Mouse (Mus musculus): ENCODE measurements around the gene AI467606.
"Not testable (repeated sequence)": the region's sequence is repeated elsewhere in the genome, so short reads cannot be mapped to it uniquely, and the experiment has no call there.

The AI467606 gene

DNA sequence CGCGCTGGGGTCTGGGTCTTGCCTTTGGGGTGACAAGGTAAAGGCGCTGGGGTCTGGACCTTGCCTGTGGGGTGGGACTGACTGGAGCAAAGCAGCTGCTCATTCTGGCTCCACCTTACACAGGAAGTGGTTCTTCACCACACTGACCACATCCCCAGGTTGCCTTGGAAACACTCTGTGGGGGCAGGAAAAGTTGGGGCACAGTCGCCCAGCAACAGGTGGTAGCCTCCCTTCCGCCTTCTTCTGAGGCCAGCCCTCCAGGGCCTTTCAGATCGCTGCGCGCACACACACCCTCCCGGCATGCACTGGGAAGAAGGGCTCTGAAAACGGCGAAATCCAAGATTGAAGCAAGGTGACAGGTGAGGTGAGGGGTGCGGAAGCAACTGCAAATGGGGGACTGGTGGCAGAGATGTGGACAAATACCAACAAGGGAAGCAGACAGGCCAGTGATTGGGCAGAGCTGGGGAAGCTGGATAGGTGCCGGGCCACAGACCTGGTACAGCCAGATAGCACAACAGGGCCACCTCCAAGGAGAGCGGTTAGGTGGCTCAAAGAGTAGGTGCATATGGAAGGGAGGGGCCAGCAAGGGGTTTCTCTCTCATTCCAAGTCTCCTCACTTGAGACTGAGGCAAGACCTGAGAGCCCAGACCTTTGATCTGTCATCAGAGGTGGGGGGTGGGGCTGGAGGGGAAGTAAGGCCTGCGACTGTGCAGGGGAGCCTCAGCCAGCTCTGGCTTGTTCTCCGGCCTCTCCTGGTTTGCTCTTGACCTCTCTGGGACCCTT lies at the start of gene AI467606:
AI467606 (plus strand) TSS at position 246 of the 783 bp plus-strand sequence.
- DNase-seq = peak; percentile 27 to 68

DNA sequence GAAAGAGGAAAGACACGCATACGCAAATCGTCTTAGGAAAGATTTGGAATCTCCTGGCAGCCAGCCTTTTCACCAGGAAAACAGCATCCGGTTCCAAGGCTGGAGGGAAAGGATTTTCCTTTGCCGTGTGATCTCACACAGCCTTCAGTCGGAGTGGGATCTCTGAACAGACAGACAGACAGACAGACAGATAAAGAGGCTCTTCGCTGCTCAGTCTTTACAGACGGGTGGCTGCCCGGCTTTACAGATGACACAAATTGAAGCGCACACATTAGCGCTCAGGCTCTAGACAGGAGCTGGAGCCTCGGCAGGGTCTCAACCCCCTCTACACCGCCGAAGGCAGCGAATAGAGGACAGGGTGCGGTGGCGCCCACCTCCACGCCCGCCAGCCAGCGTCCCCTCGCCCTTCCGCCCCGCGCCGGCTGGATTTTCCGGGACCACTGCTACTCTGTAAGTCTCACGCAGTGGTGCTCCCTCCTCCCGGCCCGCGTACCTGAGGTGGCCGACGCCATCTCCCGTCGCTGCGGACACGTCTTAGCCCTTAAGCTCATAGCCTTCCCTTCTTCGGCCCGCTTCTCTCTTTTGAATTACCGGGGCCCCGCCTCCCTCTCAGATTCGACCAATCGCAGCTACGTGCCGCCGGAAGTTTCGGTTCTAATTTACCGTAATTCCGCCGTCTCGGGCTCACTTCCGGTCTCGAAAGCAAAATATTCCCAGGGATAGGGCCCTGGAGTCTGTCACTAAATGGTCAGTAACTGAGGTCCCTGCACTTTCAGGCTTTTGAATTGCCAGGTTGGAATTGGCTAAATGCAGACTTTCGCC lies 49.1 kb upstream of the AI467606 start, which contains the start of gene Kif22:
Kif22 (minus strand) TSS at position 621 of the 822 bp plus-strand sequence.
- DNase-seq = peak; percentile 92 to 93

DNA sequence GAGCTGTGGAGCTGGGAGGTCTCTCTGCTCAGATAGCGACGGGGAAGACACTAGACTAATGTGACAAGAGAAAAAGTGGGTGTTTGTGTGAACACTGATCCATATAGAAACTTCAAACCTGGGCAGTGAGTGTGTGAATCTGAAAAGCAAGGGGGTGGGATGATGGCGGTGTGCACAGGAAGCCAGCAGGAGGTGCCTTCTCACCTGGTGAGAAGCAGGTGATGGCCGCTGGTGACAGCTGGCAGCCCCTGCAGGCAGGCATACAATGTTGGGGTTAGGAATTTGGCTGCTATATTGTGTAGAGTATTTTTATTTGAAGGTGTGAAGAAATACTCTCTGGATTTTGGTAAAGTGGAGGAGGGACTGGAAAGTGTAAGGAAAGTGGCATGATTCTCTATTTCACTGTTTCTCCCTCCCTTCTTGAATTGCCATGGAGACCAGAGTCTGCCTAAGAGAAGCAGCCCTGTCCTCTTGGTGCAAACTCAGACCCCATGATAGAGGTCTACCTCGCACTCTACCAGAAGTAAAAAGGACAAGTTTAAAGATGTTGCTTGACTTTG lies 36.1 kb upstream of the AI467606 start:
- no peak for DNase-seq

DNA sequence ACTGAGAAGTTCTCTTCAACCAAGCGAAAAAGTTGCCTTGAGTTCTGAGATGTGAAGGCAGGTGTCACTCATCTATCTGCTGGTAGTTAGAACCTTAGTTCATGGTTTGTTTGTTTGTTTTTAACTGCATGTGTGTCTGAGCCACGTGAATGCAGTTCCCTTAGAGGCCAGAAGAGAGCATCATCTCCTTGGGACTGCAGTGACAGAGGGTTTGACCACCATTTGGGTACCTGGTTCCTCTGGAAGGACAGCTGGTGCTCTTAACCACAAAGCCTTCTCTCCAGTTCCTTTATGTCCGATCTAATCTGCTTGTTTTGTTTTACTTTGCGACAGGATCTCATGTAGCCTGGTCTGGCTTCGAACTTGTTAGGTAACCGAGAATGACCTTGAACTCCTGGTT lies 25.6 kb upstream of the AI467606 start:
- DNase-seq = no peak

DNA sequence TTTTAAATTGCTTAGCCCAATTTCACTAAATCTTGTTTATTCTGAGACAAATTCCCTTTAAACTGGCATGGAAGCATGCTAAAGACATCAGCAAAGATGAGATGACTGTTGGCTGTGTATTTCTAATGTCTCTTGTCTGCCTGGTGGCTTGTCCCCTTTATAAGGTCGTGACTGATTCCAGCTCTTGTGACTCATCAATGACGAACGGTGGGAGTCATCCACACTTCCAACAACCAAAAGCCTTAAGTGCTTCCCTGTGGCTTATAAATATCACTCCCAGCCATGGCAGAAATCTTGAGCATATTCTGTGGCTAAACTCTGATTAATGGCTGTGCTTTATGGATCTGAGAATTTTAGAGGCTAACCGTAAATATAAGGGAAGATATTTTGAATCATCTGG lies 24.8 kb upstream of the AI467606 start:
- DNase-seq = no peak

DNA sequence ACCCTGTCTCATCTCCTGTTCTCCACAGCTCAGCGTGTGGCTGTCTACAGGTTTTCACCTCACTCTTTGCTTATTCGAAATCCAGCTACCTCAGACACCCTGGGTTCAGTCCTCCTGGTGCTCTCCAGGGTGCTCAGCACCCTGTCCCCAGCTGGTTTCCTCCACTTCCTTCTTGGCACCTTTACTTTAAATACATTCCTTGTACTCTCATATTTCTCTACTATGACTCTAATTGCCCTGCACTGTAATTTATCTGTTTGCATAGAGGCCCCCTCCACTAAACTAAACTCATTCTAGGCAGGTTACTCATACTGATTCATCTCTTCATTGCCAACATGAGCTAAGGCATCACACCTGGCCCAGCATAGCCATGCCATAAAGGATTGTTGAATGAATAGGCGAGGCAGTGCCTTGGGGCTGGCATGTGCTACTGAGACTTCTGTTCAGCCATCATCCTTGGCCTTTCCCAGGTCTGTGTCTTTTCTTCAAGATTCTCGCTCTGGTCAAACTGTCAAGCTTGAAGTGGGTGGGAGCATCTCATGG lies 20.2 kb upstream of the AI467606 start:
- DNase-seq = no peak

DNA sequence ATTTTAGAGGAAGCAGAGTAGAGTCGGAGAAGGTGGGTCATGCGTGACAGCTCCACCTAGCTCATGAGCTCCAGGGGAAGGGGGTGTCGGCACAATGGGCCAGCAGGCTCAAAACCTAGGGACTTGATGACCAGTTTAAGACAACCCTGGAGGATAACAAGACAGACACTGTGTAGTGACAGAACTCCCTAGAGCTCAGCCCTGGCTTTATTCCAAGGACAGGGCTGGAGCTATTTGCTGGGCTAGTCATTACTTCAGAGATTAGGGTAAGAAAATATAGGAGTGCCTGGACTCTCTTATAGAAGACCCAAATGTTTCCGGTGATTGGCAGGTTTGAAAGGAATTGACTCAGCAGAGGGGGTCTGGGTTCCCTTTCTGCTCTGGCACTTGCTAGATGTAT lies 17.9 kb upstream of the AI467606 start:
- DNase-seq = no peak

DNA sequence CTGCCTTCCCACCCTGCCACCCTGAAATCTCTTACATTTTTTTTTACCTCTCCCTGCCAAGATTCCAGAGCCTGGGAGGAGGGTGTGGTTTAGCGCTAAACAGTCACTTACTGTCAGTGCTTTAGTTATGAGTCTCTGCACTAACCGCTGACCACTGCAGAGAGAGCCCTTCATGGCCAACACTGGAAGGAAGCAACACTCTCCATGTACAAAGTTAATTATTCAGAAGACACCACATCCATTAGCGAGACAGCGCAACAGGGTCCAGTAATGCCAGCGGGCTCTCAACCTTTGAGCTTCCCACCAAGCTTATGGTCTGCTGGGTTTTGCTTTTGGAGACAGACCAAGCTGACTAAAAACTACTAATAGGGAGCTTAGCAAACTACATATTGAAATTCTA lies 15.0 kb upstream of the AI467606 start:
- peak; percentile 48 to 81 for DNase-seq

DNA sequence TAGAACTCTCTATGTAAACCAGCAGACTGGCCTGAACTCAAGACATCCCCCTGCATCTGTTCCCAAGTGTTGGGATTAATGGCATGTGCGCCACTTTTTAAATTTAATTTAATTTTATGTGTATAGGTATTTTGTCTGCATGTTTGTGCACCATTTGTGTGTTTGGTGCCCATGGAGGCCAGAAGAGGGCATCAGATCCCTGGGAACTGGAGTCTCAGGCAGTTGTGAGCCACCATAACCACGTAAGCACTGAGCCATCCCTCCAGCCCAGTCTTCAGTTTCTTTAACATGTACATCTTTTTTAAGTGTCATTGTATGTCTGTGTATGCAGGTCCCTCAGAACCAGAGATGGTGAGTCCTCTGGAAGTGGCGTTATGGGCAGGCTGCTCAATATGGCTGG lies 13.5 kb upstream of the AI467606 start:
- no peak for DNase-seq

DNA sequence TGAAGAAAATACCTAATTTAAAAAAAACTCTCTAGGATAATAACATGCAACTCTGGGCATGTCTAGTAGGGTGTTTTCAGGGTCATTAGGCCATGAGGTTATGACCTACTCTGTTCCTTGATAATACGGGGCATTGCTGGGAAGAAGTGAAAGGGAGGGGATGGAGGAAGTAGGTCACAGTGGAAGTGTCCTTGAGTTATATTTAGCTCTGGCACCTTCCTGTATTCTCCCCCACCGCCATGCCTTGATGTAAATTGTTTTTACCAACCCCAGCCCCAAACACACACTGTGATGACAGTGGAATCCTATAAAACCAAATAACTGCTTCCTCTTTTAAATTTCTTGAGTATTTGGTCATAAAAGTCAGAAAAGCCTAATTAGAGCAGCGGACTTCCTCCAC lies 11.1 kb upstream of the AI467606 start:
- no peak for DNase-seq

DNA sequence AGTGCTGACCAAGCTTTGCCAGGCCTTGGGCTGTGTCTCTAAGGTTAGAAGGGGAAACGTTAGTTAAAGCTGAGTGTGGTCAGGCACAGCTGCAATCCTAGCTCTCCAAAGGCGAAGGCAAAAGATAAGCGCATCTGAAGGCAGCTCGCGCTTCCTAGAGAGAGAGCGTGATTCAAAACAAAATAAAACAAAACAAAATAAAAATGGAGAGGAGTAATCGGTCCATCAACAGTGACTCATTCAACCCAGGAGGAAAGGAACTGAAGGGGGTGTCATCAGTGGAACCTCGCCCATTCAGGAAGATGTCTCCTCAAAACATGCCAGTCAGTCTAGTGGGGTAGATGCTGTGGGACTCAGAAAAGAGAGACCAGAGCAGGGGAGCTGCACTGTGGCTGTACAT lies 8.9 kb upstream of the AI467606 start:
- DNase-seq = no peak

DNA sequence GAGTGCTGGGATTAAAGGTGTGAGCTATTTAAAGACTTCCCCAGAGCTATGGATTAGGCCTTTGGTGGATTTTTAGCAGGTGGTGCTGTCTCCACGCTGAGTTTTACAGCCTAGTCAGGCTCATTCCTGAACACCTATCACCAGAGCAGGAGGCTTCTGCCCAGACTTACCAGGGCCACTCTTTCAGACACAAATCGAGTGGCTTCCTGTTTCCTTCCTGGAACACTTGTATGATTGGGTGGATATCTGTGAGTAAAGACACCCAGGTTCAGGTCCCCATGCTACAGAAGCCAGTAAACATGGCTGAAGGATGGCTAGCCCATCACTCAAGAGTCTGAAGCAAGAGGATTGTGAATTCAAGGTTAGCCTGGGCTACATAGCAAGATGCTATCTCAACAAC lies 8.2 kb upstream of the AI467606 start:
- DNase-seq = no peak

DNA sequence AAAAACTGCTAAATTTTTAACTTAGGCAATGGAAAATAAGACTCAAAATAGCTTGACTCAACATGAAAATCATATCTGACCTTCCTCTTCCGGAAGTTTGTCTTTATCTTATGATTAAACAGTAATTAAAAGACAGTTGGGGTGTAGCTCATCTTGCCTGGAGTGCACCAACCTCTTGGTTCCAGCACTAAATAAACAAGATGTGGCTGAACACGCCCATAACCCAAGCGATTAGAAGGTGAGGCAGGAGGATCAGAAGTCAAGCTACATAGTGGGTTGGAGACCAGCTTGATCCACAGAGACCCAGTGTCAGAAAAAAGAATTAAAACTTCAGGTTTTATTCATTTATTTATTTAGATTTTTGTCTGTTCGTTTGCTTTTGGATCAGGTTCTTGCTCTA lies 7.5 kb upstream of the AI467606 start:
- no peak for DNase-seq

DNA sequence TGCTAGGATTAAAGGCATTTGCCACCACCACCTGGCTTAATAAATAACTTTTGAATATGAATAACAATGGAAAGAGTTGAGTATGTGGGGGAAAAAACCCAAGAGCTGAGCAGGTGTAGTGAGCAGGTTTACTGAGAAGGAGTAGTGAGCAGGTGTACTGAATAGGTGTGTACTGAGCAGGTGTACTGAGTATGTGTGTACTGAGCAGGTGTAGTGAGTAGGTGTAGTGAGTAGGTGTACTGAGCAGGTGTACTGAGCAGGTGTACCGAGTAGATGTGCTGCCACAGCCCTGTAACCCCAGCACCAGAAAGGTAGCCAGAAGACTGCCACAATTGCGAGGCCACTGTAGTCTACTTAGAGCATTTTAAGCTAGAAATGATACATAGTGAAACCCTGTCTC lies 6.4 kb upstream of the AI467606 start:
- no peak for DNase-seq

DNA sequence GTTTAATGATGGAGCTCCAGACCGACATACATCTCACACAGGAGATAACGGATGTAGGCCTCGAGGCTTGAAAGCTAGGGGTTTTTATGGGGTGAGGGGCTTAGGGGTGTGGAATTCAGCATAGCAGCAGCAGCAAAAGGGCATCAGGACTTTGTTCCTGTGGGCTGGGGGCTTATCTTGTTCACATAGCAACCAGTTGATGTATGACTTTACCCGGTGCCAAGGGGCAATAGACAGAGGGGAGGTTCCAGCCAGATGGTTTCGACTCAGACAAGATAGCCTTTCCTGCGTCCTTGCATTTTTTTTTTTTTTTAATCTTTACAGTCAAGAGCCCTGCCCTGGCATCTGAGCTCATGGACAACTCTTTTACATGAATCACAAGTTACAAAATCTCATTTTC lies 5.4 kb upstream of the AI467606 start:
- DNase-seq = not testable (repeated sequence)

DNA sequence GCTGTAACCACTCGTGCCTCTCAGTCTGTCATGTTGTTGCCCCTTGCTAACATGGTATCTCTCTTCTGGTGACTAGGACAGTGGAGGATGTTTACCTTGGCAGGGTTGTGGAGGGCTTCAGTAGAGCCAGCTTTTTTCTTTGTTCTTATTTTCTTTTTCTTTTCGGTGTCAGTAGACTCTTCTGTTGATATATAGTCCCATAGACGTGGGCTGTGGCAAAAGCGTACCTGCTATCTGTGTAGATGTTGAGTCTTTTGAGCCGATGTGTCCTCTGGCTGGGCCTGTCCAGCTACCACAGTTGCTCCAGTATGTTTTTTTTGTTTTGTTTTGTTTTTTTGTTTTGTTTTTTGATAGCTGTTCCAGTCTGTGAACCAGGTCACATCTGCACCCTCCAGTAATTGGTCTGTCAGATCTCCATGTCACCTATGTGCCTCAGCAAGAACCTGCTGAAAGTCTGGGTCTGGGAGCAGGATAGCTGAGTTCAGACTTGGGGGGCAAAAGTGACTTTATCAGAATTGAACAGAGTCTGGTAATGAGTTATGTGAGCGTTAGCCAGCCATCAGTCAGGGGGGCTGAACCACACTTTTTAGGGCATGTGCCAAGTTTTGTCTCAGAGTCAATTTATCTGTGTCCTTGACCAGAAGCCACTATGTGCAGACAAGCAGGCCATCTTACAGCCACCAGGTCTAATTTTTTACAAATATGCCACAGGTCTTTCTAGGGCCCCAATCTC lies 3.7 kb upstream of the AI467606 start, which contains the start of gene Zg16:
Zg16 (minus strand) TSS at position 51 of the 733 bp plus-strand sequence.
- DNase-seq = not testable (repeated sequence)

DNA sequence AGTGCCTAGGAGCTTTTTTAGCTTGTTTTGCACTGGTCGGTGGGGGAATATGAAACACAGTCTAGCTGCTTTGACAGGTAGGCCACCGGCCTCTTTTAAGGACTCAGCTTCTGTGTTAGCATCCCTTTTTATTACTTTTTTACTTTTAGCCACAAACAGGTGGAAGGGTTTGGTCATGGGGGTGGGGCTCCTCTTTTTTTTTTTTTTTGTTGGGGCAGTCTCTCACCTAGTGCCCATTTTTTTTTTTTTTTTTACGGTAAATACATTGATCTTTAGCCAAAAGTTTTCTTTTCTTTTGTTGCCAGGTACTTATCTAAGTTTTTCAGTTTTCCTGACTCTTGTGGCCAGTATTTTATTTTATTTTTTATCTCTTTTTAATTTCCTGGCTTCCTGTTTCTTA lies 3.1 kb upstream of the AI467606 start:
- no peak for DNase-seq

DNA sequence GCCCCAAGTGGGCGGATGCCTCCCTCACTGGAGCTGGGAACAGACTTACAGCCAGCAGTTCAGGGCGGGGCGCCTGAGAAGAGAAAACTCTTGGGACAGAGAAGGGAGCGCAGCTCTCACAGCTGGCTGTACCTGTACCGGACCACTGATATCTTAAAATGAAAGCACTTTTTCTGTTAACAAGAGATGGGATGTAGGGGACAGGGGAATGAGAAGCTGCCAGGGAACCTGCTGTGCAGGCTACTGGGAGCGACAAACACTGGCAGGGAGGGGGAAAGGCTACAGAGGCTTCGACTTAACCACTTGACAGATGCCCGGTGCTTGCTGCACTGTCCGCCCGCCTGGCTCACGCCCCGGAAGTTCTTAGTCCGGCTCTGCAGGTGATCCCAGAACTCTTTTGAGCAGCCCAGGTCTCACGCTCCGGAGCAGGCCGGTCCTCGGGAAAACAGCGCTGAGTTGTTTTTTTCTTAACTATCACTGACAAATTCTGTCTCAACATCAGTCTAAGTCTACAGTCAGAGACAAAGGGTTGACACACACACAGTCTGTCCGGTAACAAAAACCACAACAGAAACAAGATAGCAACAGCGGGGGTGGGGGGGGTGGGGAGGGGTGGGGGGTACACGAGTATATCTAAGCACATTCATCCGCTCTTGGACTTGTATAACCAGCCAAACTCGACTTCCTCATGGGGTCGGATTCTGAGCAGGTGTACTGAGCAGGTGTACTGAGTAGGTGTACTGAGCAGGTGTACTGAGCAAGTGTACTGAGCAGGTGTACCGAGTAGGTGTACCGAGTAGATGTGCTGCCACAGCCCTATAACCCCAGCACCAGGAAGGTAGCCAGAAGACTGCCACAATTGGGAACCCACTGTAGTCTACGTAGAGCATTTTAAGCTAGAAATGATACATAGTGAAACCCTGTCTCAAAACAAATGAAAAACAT lies 2.0 kb upstream of the AI467606 start:
- DNase-seq = peak; percentile 33 to 63

DNA sequence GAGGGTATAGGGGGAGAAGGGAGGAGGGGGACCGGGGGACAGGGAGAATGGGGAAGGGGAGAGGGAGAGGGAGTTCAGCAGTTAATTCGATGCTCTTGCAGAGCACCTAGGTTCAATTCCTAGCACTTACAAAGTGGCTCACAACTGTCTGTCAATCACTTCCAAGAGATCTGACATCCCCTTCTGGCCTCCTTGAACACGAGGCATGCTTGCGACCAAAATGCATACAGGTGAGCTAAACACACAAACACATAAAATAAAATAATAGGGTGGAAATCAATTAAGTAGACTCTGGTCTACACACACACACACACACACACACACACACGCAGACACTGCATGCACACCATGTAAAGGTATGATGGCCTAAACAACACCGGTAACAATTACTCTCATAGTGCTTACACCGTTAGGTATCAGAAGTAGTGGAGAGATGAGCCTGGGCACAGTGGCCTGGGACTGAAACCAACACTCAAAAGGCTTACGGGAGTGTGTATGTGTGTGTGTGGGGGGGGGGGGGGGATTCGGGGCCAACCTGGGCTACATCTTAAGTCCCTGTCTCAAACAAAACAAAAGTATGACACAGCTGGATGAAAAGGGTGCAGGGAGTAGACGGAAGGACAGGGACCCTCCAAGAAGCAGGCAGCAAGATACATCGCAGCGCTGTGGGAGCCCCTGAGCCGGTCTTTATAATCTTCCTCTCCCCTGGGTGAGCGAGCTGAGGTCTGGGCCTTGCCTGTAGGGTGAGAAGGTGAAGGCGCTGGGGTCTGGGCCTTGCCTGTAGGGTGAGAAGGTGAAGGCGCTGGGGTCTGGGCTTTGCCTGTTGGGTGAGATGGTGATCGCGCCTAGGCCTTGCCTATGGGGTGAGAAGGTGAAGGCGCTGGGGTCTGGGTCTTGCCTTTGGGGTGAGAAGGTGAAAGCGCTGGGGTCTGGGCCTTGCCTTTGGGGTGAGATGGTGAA lies 725 bp upstream of the AI467606 start:
- DNase-seq = no peak

DNA sequence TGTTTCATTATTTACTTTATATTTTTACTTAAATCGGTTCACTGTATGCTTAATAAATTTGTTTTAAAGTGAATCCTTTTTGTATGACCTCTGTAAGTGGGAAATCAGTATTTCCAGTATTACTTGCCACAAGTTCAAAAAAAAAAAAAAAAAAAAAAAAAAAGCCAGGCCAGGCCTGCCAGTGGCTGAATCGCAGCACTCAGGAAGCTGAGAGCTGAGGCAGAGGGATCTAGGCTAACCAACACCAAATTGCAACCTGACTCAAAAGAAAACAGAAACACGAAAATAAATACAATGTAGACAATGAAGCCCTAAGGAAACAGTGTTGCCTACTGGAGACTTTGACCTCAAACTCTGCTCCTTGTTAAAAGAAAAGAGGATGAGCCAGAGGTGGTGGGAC lies 2.8 kb downstream of the AI467606 start:
- DNase-seq = no peak

Measured in kidney, postnatal 25 days (tissue).